ENCODE assay signal across 8 mouse cellular contexts in genomic region chr5:35313231-35313821, GRCm38 (mm10). TPM values are rescaled to one million over a fixed set of nuclear protein-coding genes. Genes with fewer than 3 reads are reported as not detected.
DNase-seq lines count a peak whose midpoint lies in the region; ATAC-seq and TF ChIP-seq lines count a peak whose summit lies in the region.

No protein-coding gene starts in this region.

- H3K27me3 ChIP-seq in CH12.LX (replicated peaks): peaks cover 92% of the 10 kb centered on the region
- peaks cover 56% of the 10 kb centered on the region for H3K27me3 ChIP-seq in embryonic facial prominence, embryonic 13.5 days
- H3K27me3 ChIP-seq in stomach, embryonic 14.5 days (ENCODE audit: control insufficient read depth, insufficient read depth, low read length): peaks cover 10% of the 10 kb centered on the region; the same call in 1 of the 2 replicates

- no peak overlapping the region for H3K27ac ChIP-seq in CH12.LX (ENCODE audit: insufficient read depth, low read depth)
- H3K27ac ChIP-seq in embryonic facial prominence, embryonic 13.5 days: no peak overlapping the region
- no peak overlapping the region for H3K27ac ChIP-seq in stomach, embryonic 14.5 days (ENCODE audit: low read length)

- H3K79me2 ChIP-seq in CH12.LX (replicated peaks; ENCODE audit: control insufficient read depth, extremely low read depth, insufficient read depth, poor library complexity, severe bottlenecking): no peaks in the 10 kb centered on the region

- in situ Hi-C loops in CH12.LX (cut with MboI; ENCODE audit: low pct_ligation_motif_present, low pct_unique_long_range_greater_than_20kb, low sequenced_read_pairs): no loop called here

- no peaks in the 10 kb centered on the region for H3K36me3 ChIP-seq in CH12.LX (replicated peaks in 1 of 2; ENCODE audit: control insufficient read depth in 1 of 2, insufficient read depth in 1 of 2, low read length in 1 of 2)
- H3K36me3 ChIP-seq in embryonic facial prominence, embryonic 13.5 days: no peaks in the 10 kb centered on the region
- no peaks in the 10 kb centered on the region for H3K36me3 ChIP-seq in stomach, embryonic 14.5 days (ENCODE audit: control insufficient read depth, insufficient read depth, low read length)

- no peak for TF ChIP-seq RAD21 in CH12.LX (IDR thresholded peaks at IDR 0.05; ENCODE audit: low read depth, low read length)

- TF ChIP-seq POLR2A in CH12.LX (IDR thresholded peaks at IDR 0.05; ENCODE audit: low read depth, low read length): no peak

- DNase-seq in cerebellum, adult 11-12 months: peak; percentile 55
- no peak for DNase-seq in cerebellum, adult 11 months
- DNase-seq in CH12.LX (ENCODE audit: extremely low read depth): no peak
- DNase-seq in kidney, adult 8-10 months: peak; percentile 51 to 66
- peak; percentile 39 for DNase-seq in mesoderm, embryonic 11.5 days (ENCODE audit: low read depth, low spot score)
- no peak for DNase-seq in urinary bladder, adult 18-20 months (ENCODE audit: low spot score in 2 of 2)

- H3K4me1 ChIP-seq in CH12.LX (ENCODE audit: control insufficient read depth in 1 of 2, insufficient read depth in 2 of 2): peaks cover 7% of the 10 kb centered on the region in 2 experiments
- H3K4me1 ChIP-seq in embryonic facial prominence, embryonic 13.5 days: peaks cover 13% of the 10 kb centered on the region
- no peaks in the 10 kb centered on the region for H3K4me1 ChIP-seq in stomach, embryonic 14.5 days (ENCODE audit: control insufficient read depth, insufficient read depth, low read length)

- H3K4me2 ChIP-seq in CH12.LX (ENCODE audit: insufficient read depth, low read depth, poor library complexity, severe bottlenecking): peak overlapping the region; percentile 95
- peak overlapping the region; percentile 58 for H3K4me2 ChIP-seq in embryonic facial prominence, embryonic 13.5 days
- peak overlapping the region; percentile 35 for H3K4me2 ChIP-seq in stomach, embryonic 14.5 days (replicated peaks; ENCODE audit: low read depth, low read length)

- no peak for TF ChIP-seq EP300 in CH12.LX (IDR thresholded peaks at IDR 0.05; ENCODE audit: low read length)

- H3K4me3 ChIP-seq in CH12.LX (replicated peaks in 1 of 3; ENCODE audit: low read depth in 2 of 3, low read length in 2 of 3, poor library complexity in 1 of 3): no peak overlapping the region
- peak overlapping the region; percentile 34 for H3K4me3 ChIP-seq in embryonic facial prominence, embryonic 13.5 days
- H3K4me3 ChIP-seq in stomach, embryonic 14.5 days (ENCODE audit: low read depth, low read length): peak overlapping the region; percentile 9

- dilution Hi-C loops in CH12.LX (cut with MboI; ENCODE audit: extremely low pct_ligation_motif_present, extremely low pct_unique_long_range_greater_than_20kb, low sequenced_read_pairs): no loop called here

- H3K9me3 ChIP-seq in CH12.LX (replicated peaks; ENCODE audit: low read length): no peaks in the 10 kb centered on the region
- H3K9me3 ChIP-seq in embryonic facial prominence, embryonic 13.5 days: no peaks in the 10 kb centered on the region
- no peaks in the 10 kb centered on the region for H3K9me3 ChIP-seq in stomach, embryonic 14.5 days (ENCODE audit: control insufficient read depth, low read depth, low read length)

- ATAC-seq in embryonic facial prominence, embryonic 13.5 days (ENCODE audit: insufficient number of reproducible peaks, insufficient read depth, low FRiP score, low TSS enrichment, low read depth): no peak
- no peak for ATAC-seq in stomach, embryonic 14.5 days (ENCODE audit: insufficient number of reproducible peaks, insufficient read depth, low FRiP score, low read depth)

- under 1% methylated on average over 21 of the region's 21 CpGs for WGBS in embryonic facial prominence, embryonic 13.5 days
- under 1% methylated on average over 21 of the region's 21 CpGs for WGBS in stomach, embryonic 14.5 days

- TF ChIP-seq CTCF in CH12.LX (conservative IDR thresholded peaks at IDR 0.05 in 1 of 2, IDR thresholded peaks at IDR 0.05 in 1 of 2; ENCODE audit: low read depth in 2 of 2, low read length in 2 of 2): no peak

- H3K9ac ChIP-seq in CH12.LX (ENCODE audit: insufficient read depth, low read depth): no peak overlapping the region
- H3K9ac ChIP-seq in embryonic facial prominence, embryonic 13.5 days: no peak overlapping the region
- H3K9ac ChIP-seq in stomach, embryonic 14.5 days (replicated peaks; ENCODE audit: low read depth, low read length): 0 out of 2 replicates have a peak overlapping the region, but pooled peaks have one; percentile 1

TF ChIP-seq in CH12.LX, 34 proteins besides CTCF, POLR2A, EP300 and RAD21:
- peak; percentile 82 for TF ChIP-seq ZNF384 (IDR thresholded peaks at IDR 0.05; ENCODE audit: low read depth, low read length)
- TF ChIP-seq E2F4 (IDR thresholded peaks at IDR 0.05; ENCODE audit: insufficient replicate concordance, low read depth, low read length): no peak
- 0 out of 2 replicates have a peak, but pooled peaks have one; percentile 11 for TF ChIP-seq BHLHE40 (IDR thresholded peaks at IDR 0.05; ENCODE audit: low read depth, low read length)

RNA-seq across cellular contexts. Expression of gene Adra2c, which starts 35.2 kb away (rescaled TPM):
- total RNA-seq in CH12.LX (2012; rRNA removed) (not detected in 2 replicates), CH12.LX (2014; rRNA removed) (not detected in 2 replicates)
- polyA plus RNA-seq in CH12.LX (2012; ENCODE audit: insufficient read length, low read depth): not detected in 2 replicates
- 0.17 and 0.19 TPM in 2 replicates for polyA plus RNA-seq in embryonic facial prominence, embryonic 13.5 days (2015; fragmentation: Nextera tagmentation; extraction: Ambion mirVana)
- not detected in 2 replicates for polyA plus RNA-seq in stomach, embryonic 14.5 days (2014; fragmentation: Nextera tagmentation; extraction: Ambion mirVana)

Comparison
In these comparisons a context has a peak if more than half of its experiments do, and no peak if none do; other contexts are left out.
1. DNase-seq: peak in cerebellum, adult 11-12 months (single experiment), kidney, adult 8-10 months (2 of 2) and mesoderm, embryonic 11.5 days (single experiment); none in cerebellum, adult 11 months (single experiment), CH12.LX (single experiment) and urinary bladder, adult 18-20 months (0 of 2).
2. H3K4me2 ChIP-seq: peak in every context shown above with its lines; median percentile 95 in CH12.LX; 58 in embryonic facial prominence, embryonic 13.5 days; 35 in stomach, embryonic 14.5 days.
3. H3K4me3 ChIP-seq: peak in embryonic facial prominence, embryonic 13.5 days (single experiment) and stomach, embryonic 14.5 days (single experiment); none in CH12.LX (0 of 3).